Mouse (Mus musculus) hindbrain, embryonic 12.5 days (tissue): Measurements from ENCODE around the gene Slc25a18. TPM values are rescaled to one million over a fixed set of nuclear protein-coding genes. Genes with fewer than 3 reads are reported as not detected.
"Not testable (repeated sequence)": the region's sequence is repeated elsewhere in the genome, so short reads cannot be mapped to it uniquely, and the experiment has no call there.

Experiments used
- ATAC-seq: fragments of 200-750 bp; cut with Nextera tagmentation; 2 replicates; pipeline ENCODE4 v1.8.0; 2017; ENCODE audit warnings: moderate TSS enrichment; ENCODE audit not compliant: low FRiP score
- H3K27ac ChIP-seq: fragments of 300-500 bp; sonication (generic); 2 replicates; pipeline ENCODE4 v1.5.1; 2016; ENCODE audit warnings: mild to moderate bottlenecking
- H3K27me3 ChIP-seq: fragments of 300-500 bp; sonication (generic); 2 replicates; pipeline ENCODE4 v1.6.1; 2016; ENCODE audit warnings: mild to moderate bottlenecking
- H3K36me3 ChIP-seq: fragments of 300-500 bp; sonication (generic); 2 replicates; pipeline ENCODE4 v1.6.1; 2016; ENCODE audit warnings: mild to moderate bottlenecking
- H3K4me1 ChIP-seq: fragments of 300-500 bp; sonication (generic); 2 replicates; pipeline ENCODE4 v1.6.1; 2016
- H3K4me2 ChIP-seq: fragments of 300-500 bp; sonication (generic); replicated peaks from 2 replicates; pipeline ENCODE4 v1.6.1; 2016; ENCODE audit warnings: mild to moderate bottlenecking
- H3K4me3 ChIP-seq: fragments of 300-500 bp; sonication (generic); 2 replicates; pipeline ENCODE4 v1.5.1; 2016; ENCODE audit warnings: mild to moderate bottlenecking
- H3K9ac ChIP-seq: fragments of 300-500 bp; sonication (generic); 2 replicates; pipeline ENCODE4 v1.6.1; 2016; ENCODE audit warnings: mild to moderate bottlenecking, moderate library complexity
- H3K9me3 ChIP-seq: fragments of 300-500 bp; sonication (generic); replicated peaks from 2 replicates; pipeline ENCODE4 v1.6.1; 2016; ENCODE audit warnings: mild to moderate bottlenecking
- WGBS: fragments of 180-500 bp; shearing (Covaris S2); methylation state at CpG from one replicate; pipeline ENCODE4 v1.1.7; 2016; 5-methylcytosine and 5-hydroxymethylcytosine counted together
- polyA plus RNA-seq: library from polyadenylated mRNA; unstranded; fragments of >200 nt; fragmentation: Nextera tagmentation; extraction: Ambion mirVana; gene quantifications from 2 replicates; pipeline ENCODE4 v1.2.1, GENCODE M21; 2016

Gene Slc25a18
- polyA plus RNA-seq, 1 experiment from 2014 or later, result 2.9 TPM

GRCm38 (mm10) chr6:120799581-120800041 lies 26.2 kb downstream of the Slc25a18 start:
- Histone ChIP-seq H3K4me1 (no peaks in the 10 kb centered on the region), H3K9me3 (no peaks in the 10 kb centered on the region), H3K4me3 (no peak overlapping the region), H3K36me3 (peaks cover 96% of the 10 kb centered on the region), H3K27me3 (no peaks in the 10 kb centered on the region), H3K9ac (no peak overlapping the region), H3K4me2 (no peak overlapping the region), H3K27ac (no peak overlapping the region)
- no peak for ATAC-seq
- 94% methylated on average over 4 of the region's 4 CpGs for WGBS

GRCm38 (mm10) chr6:120806999-120807737 lies 33.8 kb downstream of the Slc25a18 start:
- Histone ChIP-seq H3K4me1 (no peaks in the 10 kb centered on the region), H3K9ac (no peak overlapping the region), H3K27me3 (no peaks in the 10 kb centered on the region), H3K27ac (no peak overlapping the region), H3K36me3 (peaks cover 90% of the 10 kb centered on the region), H3K9me3 (no peaks in the 10 kb centered on the region), H3K4me2 (no peak overlapping the region), H3K4me3 (no peak overlapping the region)
- 92% methylated on average over 5 of the region's 5 CpGs for WGBS
- ATAC-seq, result no peak

GRCm38 (mm10) chr6:120807738-120808081 lies 34.3 kb downstream of the Slc25a18 start:
- 95% methylated on average over 4 of the region's 4 CpGs for WGBS
- Histone ChIP-seq H3K9ac (no peak overlapping the region), H3K9me3 (no peaks in the 10 kb centered on the region), H3K27ac (no peak overlapping the region), H3K4me1 (no peaks in the 10 kb centered on the region), H3K36me3 (peaks cover 84% of the 10 kb centered on the region), H3K4me2 (no peak overlapping the region), H3K4me3 (no peak overlapping the region), H3K27me3 (no peaks in the 10 kb centered on the region)
- no peak for ATAC-seq

- not testable (repeated sequence) for H3K9ac ChIP-seq, H3K4me1 ChIP-seq, H3K27me3 ChIP-seq, ATAC-seq, H3K9me3 ChIP-seq, H3K4me2 ChIP-seq, H3K4me3 ChIP-seq, H3K27ac ChIP-seq
- peaks cover 45% of the 10 kb centered on the region for H3K36me3 ChIP-seq
- WGBS, result 97% methylated on average over 10 of the region's 10 CpGs
Measured at GRCm38 (mm10) chr6:120811999-120812398, 38.6 kb downstream of the Slc25a18 start.

- Histone ChIP-seq H3K27me3 (no peaks in the 10 kb centered on the region), H3K36me3 (peaks cover 21% of the 10 kb centered on the region), H3K4me3 (no peak overlapping the region), H3K9ac (no peak overlapping the region), H3K9me3 (no peaks in the 10 kb centered on the region), H3K4me2 (no peak overlapping the region), H3K27ac (no peak overlapping the region), H3K4me1 (peaks cover 12% of the 10 kb centered on the region)
- 96% methylated on average over 2 of the region's 2 CpGs for WGBS
- ATAC-seq, result no peak
Measured at GRCm38 (mm10) chr6:120819294-120819693, 45.9 kb downstream of the Slc25a18 start.

GRCm38 (mm10) chr6:120820144-120820543 lies 46.8 kb downstream of the Slc25a18 start:
- no peak overlapping the region for H3K4me3 ChIP-seq
- 95% methylated on average over 5 of the region's 5 CpGs for WGBS
- peaks cover 12% of the 10 kb centered on the region for H3K4me1 ChIP-seq
- no peak overlapping the region for H3K4me2 ChIP-seq
- H3K27ac ChIP-seq, result no peak overlapping the region
- no peak for ATAC-seq
- H3K36me3 ChIP-seq, result peaks cover 21% of the 10 kb centered on the region
- no peaks in the 10 kb centered on the region for H3K9me3 ChIP-seq
- no peak overlapping the region for H3K9ac ChIP-seq
- H3K27me3 ChIP-seq, result no peaks in the 10 kb centered on the region

GRCm38 (mm10) chr6:120820941-120821340 lies 47.6 kb downstream of the Slc25a18 start:
- H3K4me3 ChIP-seq, result no peak overlapping the region
- ATAC-seq, result no peak
- no peak overlapping the region for H3K9ac ChIP-seq

GRCm38 (mm10) chr6:120821715-120822114 lies 48.3 kb downstream of the Slc25a18 start:
- Histone ChIP-seq H3K27me3 (no peaks in the 10 kb centered on the region), H3K9me3 (no peaks in the 10 kb centered on the region), H3K4me3 (peak overlapping the region; percentile 76), H3K36me3 (peaks cover 21% of the 10 kb centered on the region), H3K27ac (no peak overlapping the region), H3K4me1 (peaks cover 12% of the 10 kb centered on the region), H3K4me2 (peak overlapping the region; percentile 76), H3K9ac (peak overlapping the region; percentile 85)
- no peak for ATAC-seq
- WGBS, result 58% methylated on average over 5 of the region's 5 CpGs

More at GRCm38 (mm10) chr6:120820941-120821340, 47.6 kb downstream of the Slc25a18 start:
- H3K27ac ChIP-seq, result no peak overlapping the region
- peaks cover 21% of the 10 kb centered on the region for H3K36me3 ChIP-seq
- peaks cover 12% of the 10 kb centered on the region for H3K4me1 ChIP-seq
- H3K9me3 ChIP-seq, result no peaks in the 10 kb centered on the region
- no peaks in the 10 kb centered on the region for H3K27me3 ChIP-seq
- H3K4me2 ChIP-seq, result peak overlapping the region; percentile 16; the same call in 1 of the 2 replicates
- WGBS, result 94% methylated on average over 1 of the region's 1 CpGs

GRCm38 (mm10) chr6:120822307-120822928 lies 49.0 kb downstream of the Slc25a18 start, which contains the start of gene Atp6v1e1:
TSS of gene Atp6v1e1 (minus strand) at chr6:120822793.
- Histone ChIP-seq H3K4me2 (peak within 1 kb of the TSS; percentile 76), H3K9ac (peak within 1 kb of the TSS; percentile 85), H3K4me3 (peak within 1 kb of the TSS; percentile 76), H3K27me3 (no peaks in the 10 kb centered on the region), H3K36me3 (peaks cover 18% of the 10 kb centered on the region), H3K9me3 (no peaks in the 10 kb centered on the region), H3K27ac (peak within 1 kb of the TSS; percentile 83), H3K4me1 (peaks cover 12% of the 10 kb centered on the region)
- under 1% methylated on average over 41 of the region's 41 CpGs for WGBS
- peak; percentile 97 for ATAC-seq

GRCm38 (mm10) chr6:120822937-120823614 lies 49.7 kb downstream of the Slc25a18 start:
- 75% methylated on average over 10 of the region's 10 CpGs for WGBS
- no peak overlapping the region for H3K9ac ChIP-seq
- peaks cover 11% of the 10 kb centered on the region for H3K36me3 ChIP-seq
- peak overlapping the region; percentile 76; the same call in 1 of the 2 replicates for H3K4me3 ChIP-seq
- peak; percentile 21; the same call in 1 of the 2 replicates for ATAC-seq
- peak overlapping the region; percentile 57; the same call in 1 of the 2 replicates for H3K27ac ChIP-seq
- H3K27me3 ChIP-seq, result no peaks in the 10 kb centered on the region
- peak overlapping the region; percentile 76 for H3K4me2 ChIP-seq
- no peaks in the 10 kb centered on the region for H3K9me3 ChIP-seq
- peaks cover 12% of the 10 kb centered on the region for H3K4me1 ChIP-seq

GRCm38 (mm10) chr6:120830056-120830455 lies 56.7 kb downstream of the Slc25a18 start:
- H3K4me1 ChIP-seq, result no peaks in the 10 kb centered on the region
- H3K9me3 ChIP-seq, result no peaks in the 10 kb centered on the region
- no peaks in the 10 kb centered on the region for H3K27me3 ChIP-seq
- no peak overlapping the region for H3K4me3 ChIP-seq
- H3K36me3 ChIP-seq, result no peaks in the 10 kb centered on the region
- 61% methylated on average over 1 of the region's 1 CpGs for WGBS
- H3K9ac ChIP-seq, result no peak overlapping the region
- ATAC-seq, result no peak
- H3K27ac ChIP-seq, result no peak overlapping the region
- H3K4me2 ChIP-seq, result no peak overlapping the region

GRCm38 (mm10) chr6:120830866-120831608 lies 57.7 kb downstream of the Slc25a18 start:
- H3K4me3 ChIP-seq, result no peak overlapping the region
- ATAC-seq, result no peak
- H3K9me3 ChIP-seq, result no peaks in the 10 kb centered on the region
- no peaks in the 10 kb centered on the region for H3K27me3 ChIP-seq
- H3K4me2 ChIP-seq, result no peak overlapping the region
- no peaks in the 10 kb centered on the region for H3K4me1 ChIP-seq
- no peak overlapping the region for H3K27ac ChIP-seq
- WGBS, result 70% methylated on average over 4 of the region's 4 CpGs
- no peak overlapping the region for H3K9ac ChIP-seq
- no peaks in the 10 kb centered on the region for H3K36me3 ChIP-seq
